Mouse (Mus musculus) hindbrain, postnatal 0 days (tissue): Measurements from ENCODE around the gene Il2rb. TPM values are rescaled to one million over a fixed set of nuclear protein-coding genes. Genes with fewer than 3 reads are reported as not detected.

Experiments used
- ATAC-seq: fragments of 200-750 bp; cut with Nextera tagmentation; 2 replicates; pipeline ENCODE4 v1.8.0; 2017; ENCODE audit warnings: mild to moderate bottlenecking, moderate TSS enrichment, moderate library complexity
- DNase-seq: peaks from one replicate; pipeline ENCODE4 v3.0.0-alpha.2; 2015; ENCODE audit warnings: low spot score
- H3K27ac ChIP-seq: fragments of 300-500 bp; sonication (generic); 2 replicates; pipeline ENCODE4 v1.5.1; 2014; ENCODE audit warnings: mild to moderate bottlenecking
- H3K27me3 ChIP-seq: fragments of 300-500 bp; sonication (generic); 2 replicates; pipeline ENCODE4 v1.6.1; 2014; ENCODE audit warnings: low read length, mixed read lengths; ENCODE audit not compliant: insufficient read depth
- H3K36me3 ChIP-seq: fragments of 300-500 bp; sonication (generic); 2 replicates; pipeline ENCODE4 v1.6.1; 2014; ENCODE audit warnings: low read length, mixed read lengths; ENCODE audit not compliant: insufficient read depth
- H3K4me1 ChIP-seq: fragments of 300-500 bp; sonication (generic); 2 replicates; pipeline ENCODE4 v1.6.1; 2014; ENCODE audit warnings: antibody characterized with exemption, low read length, mixed read lengths; ENCODE audit not compliant: insufficient read depth
- H3K4me2 ChIP-seq: fragments of 300-500 bp; sonication (generic); 2 replicates; pipeline ENCODE4 v1.6.1; 2014; ENCODE audit warnings: low read depth, mild to moderate bottlenecking, low read length, moderate library complexity, mixed read lengths
- H3K4me3 ChIP-seq: fragments of 300-500 bp; sonication (generic); 2 replicates; pipeline ENCODE4 v1.5.1; 2014; ENCODE audit warnings: low read length
- H3K9ac ChIP-seq: fragments of 300-500 bp; sonication (generic); replicated peaks from 2 replicates; pipeline ENCODE4 v1.6.1; 2014; ENCODE audit warnings: mild to moderate bottlenecking, low read length, moderate library complexity, mixed read lengths
- H3K9me3 ChIP-seq: fragments of 300-500 bp; sonication (generic); 2 replicates; pipeline ENCODE4 v1.6.1; 2016; ENCODE audit warnings: low read length, mixed read lengths
- CTCF ChIP-seq: IDR thresholded peaks from 2 replicates; pipeline ENCODE4 v1.5.1; 2016; ENCODE audit warnings: antibody characterized with exemption, control low read depth, low read depth
- whole genome bisulfite sequencing: fragments of 180-500 bp; shearing (Covaris S2); extraction: QIAGEN DNeasy Blood & Tissue Kit; methylation state at CpG from one replicate; pipeline ENCODE4 v1.1.7; 2014; 5-methylcytosine and 5-hydroxymethylcytosine counted together
- polyA plus RNA-seq: library from polyadenylated mRNA; unstranded; fragments of >200 nt; fragmentation: Nextera tagmentation; extraction: Ambion mirVana; gene quantifications from 2 replicates; pipeline ENCODE4 v1.2.1, GENCODE M21; 2015
- total RNA-seq: library from RNA; depleted of rRNA; stranded (reverse); fragments of >200 nt; gene quantifications from 2 replicates; pipeline ENCODE4 v1.2.3, GENCODE M21; 2014

The Il2rb gene
- total and polyA plus RNA-seq, 2 experiments from 2014 or later, result 0.10 to 0.58 TPM

- Histone ChIP-seq H3K9me3 (no peaks in the 10 kb centered on the region), H3K4me1 (no peaks in the 10 kb centered on the region), H3K27me3 (no peaks in the 10 kb centered on the region), H3K4me3 (no peak overlapping the region), H3K4me2 (no peak overlapping the region), H3K27ac (no peak overlapping the region), H3K9ac (no peak overlapping the region), H3K36me3 (no peaks in the 10 kb centered on the region)
- WGBS, result 82% methylated on average over 1 of the region's 1 CpGs
- DNase-seq (no peak), ATAC-seq (no peak)
- TF ChIP-seq CTCF, result no peak
Observed at GRCm38 (mm10) chr15:78504013-78504412, 8.9 kb upstream of the Il2rb start.

GRCm38 (mm10) chr15:78502437-78503132, 7.5 kb upstream of the Il2rb start:
- no peak for DNase-seq
- no peak overlapping the region for H3K9ac ChIP-seq
- ATAC-seq, result no peak
- H3K4me1 ChIP-seq, result no peaks in the 10 kb centered on the region
- no peaks in the 10 kb centered on the region for H3K9me3 ChIP-seq
- no peak for TF ChIP-seq CTCF
- 89% methylated on average over 18 of the region's 18 CpGs for WGBS
- no peaks in the 10 kb centered on the region for H3K36me3 ChIP-seq
- H3K27ac ChIP-seq, result no peak overlapping the region
- no peak overlapping the region for H3K4me3 ChIP-seq
- no peaks in the 10 kb centered on the region for H3K27me3 ChIP-seq
- no peak overlapping the region for H3K4me2 ChIP-seq

GRCm38 (mm10) chr15:78493401-78494010, 1.6 kb downstream of the Il2rb start:
- ATAC-seq (peak; percentile 40; the same call in 1 of the 2 replicates), DNase-seq (no peak)
- no peak overlapping the region for H3K4me3 ChIP-seq
- H3K4me1 ChIP-seq, result no peaks in the 10 kb centered on the region
- H3K36me3 ChIP-seq, result no peaks in the 10 kb centered on the region
- 76% methylated on average over 10 of the region's 10 CpGs for WGBS
- no peaks in the 10 kb centered on the region for H3K27me3 ChIP-seq
- no peak overlapping the region for H3K27ac ChIP-seq
- H3K9me3 ChIP-seq, result no peaks in the 10 kb centered on the region
- H3K9ac ChIP-seq, result no peak overlapping the region
- TF ChIP-seq CTCF, result no peak
- H3K4me2 ChIP-seq, result no peak overlapping the region

GRCm38 (mm10) chr15:78491301-78491700, 3.8 kb downstream of the Il2rb start:
- ATAC-seq (no peak), DNase-seq (no peak)
- H3K4me1 ChIP-seq, result no peaks in the 10 kb centered on the region
- H3K9ac ChIP-seq, result no peak overlapping the region
- no peak overlapping the region for H3K27ac ChIP-seq
- WGBS, result 81% methylated on average over 3 of the region's 3 CpGs
- no peak overlapping the region for H3K4me3 ChIP-seq
- no peak for TF ChIP-seq CTCF
- no peaks in the 10 kb centered on the region for H3K27me3 ChIP-seq
- no peak overlapping the region for H3K4me2 ChIP-seq
- H3K9me3 ChIP-seq, result no peaks in the 10 kb centered on the region
- H3K36me3 ChIP-seq, result no peaks in the 10 kb centered on the region

- Histone ChIP-seq H3K36me3 (no peaks in the 10 kb centered on the region), H3K4me1 (no peaks in the 10 kb centered on the region), H3K27ac (no peak overlapping the region), H3K4me2 (no peak overlapping the region), H3K9me3 (no peaks in the 10 kb centered on the region), H3K27me3 (no peaks in the 10 kb centered on the region), H3K4me3 (no peak overlapping the region), H3K9ac (no peak overlapping the region)
- no peak for TF ChIP-seq CTCF
- DNase-seq, result no peak
- no peak for ATAC-seq
- WGBS, result 79% methylated on average over 8 of the region's 8 CpGs
Observed at GRCm38 (mm10) chr15:78489906-78490305, 5.2 kb downstream of the Il2rb start.

GRCm38 (mm10) chr15:78489248-78489647, 5.8 kb downstream of the Il2rb start:
- no peak overlapping the region for H3K9ac ChIP-seq
- no peaks in the 10 kb centered on the region for H3K27me3 ChIP-seq
- no peak for DNase-seq
- no peak overlapping the region for H3K27ac ChIP-seq
- no peaks in the 10 kb centered on the region for H3K4me1 ChIP-seq
- ATAC-seq, result no peak
- H3K4me3 ChIP-seq, result no peak overlapping the region
- TF ChIP-seq CTCF, result no peak
- no peaks in the 10 kb centered on the region for H3K36me3 ChIP-seq
- H3K4me2 ChIP-seq, result no peak overlapping the region
- 78% methylated on average over 3 of the region's 3 CpGs for WGBS
- no peaks in the 10 kb centered on the region for H3K9me3 ChIP-seq

- 52% methylated on average over 4 of the region's 4 CpGs for WGBS
- no peak for TF ChIP-seq CTCF
- no peaks in the 10 kb centered on the region for H3K4me1 ChIP-seq
- H3K9ac ChIP-seq, result no peak overlapping the region
- no peak overlapping the region for H3K27ac ChIP-seq
- no peak overlapping the region for H3K4me3 ChIP-seq
- H3K27me3 ChIP-seq, result no peaks in the 10 kb centered on the region
- ATAC-seq, result no peak
- no peaks in the 10 kb centered on the region for H3K9me3 ChIP-seq
- DNase-seq, result no peak
- no peak overlapping the region for H3K4me2 ChIP-seq
- no peaks in the 10 kb centered on the region for H3K36me3 ChIP-seq
Observed at GRCm38 (mm10) chr15:78487066-78487465, 8.0 kb downstream of the Il2rb start.
